ENCODE assay signal across 13 mouse cellular contexts in the genomic region with DNA sequence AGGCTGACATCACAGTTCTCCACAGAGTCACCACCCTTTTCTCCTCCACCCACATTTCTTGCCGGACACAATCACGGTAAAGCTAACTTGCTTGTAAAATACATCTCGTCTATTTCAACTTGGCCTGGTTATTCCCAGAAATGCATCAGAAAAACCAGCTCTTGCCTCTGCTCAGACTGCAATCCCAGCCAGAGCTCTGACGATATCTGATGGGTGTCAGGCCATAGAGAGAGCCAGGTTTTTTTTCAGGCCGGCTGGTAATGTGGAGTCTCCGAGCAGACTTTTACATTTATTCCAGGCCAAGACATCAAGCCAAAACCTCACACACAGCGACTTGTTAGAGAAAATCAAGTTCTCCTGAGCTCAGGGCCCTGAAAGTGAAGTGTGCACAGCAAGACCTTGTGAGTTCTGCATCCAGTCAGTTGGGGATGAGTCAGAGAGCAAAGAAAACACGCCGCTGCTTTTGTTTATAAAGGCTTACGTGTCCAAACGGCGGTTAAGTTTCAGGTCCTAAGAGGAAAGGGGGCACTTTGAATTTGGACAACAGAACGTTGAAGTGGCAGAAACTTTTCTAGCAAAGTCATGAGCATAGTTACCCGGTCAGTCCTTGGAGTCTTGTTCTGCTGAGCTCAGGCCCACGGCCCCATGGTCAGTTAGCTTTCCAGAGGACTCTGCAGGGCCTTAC. TPM values are rescaled to one million over a fixed set of nuclear protein-coding genes. Genes with fewer than 3 reads are reported as not detected.
DNase-seq lines count a peak whose midpoint lies in the region; ATAC-seq and TF ChIP-seq lines count a peak whose summit lies in the region.
"Had no signal": no experiment of that assay in that cellular context is flagged by ENCODE, and none has a peak within 500 bp of the region (broad histone marks: within the 10 kb centered on the region; RNA-seq: fewer than 3 reads in every experiment).

No protein-coding gene starts in this region.

- peak overlapping the region; percentile 85 for H3K27ac ChIP-seq in heart, embryonic 13.5 days (replicated peaks)
- peak overlapping the region; percentile 79 for H3K27ac ChIP-seq in stomach, postnatal 0 days (replicated peaks)
- H3K27ac ChIP-seq in kidney, embryonic 14.5 days (ENCODE audit: low read depth, low read length), result no peak overlapping the region; the same call in 1 of the 2 replicates
- H3K27ac ChIP-seq: macrophage had no signal

- no peak overlapping the region for H3K4me3 ChIP-seq in heart, embryonic 13.5 days
- H3K4me3 ChIP-seq in stomach, postnatal 0 days (ENCODE audit: low read depth, low read length), result no peak overlapping the region
- no peak overlapping the region for H3K4me3 ChIP-seq in kidney, embryonic 14.5 days (ENCODE audit: low read length)

- H3K9ac ChIP-seq in heart, embryonic 13.5 days, result no peak overlapping the region
- no peak overlapping the region for H3K9ac ChIP-seq in stomach, postnatal 0 days (ENCODE audit: low read length)
- H3K9ac ChIP-seq in kidney, embryonic 14.5 days (ENCODE audit: low read depth, low read length), result no peak overlapping the region

- H3K4me1 ChIP-seq in heart, embryonic 13.5 days, result 0 out of 2 replicates have a peak, but pooled peaks cover 4% of the 10 kb centered on the region
- H3K4me1 ChIP-seq in stomach, postnatal 0 days (replicated peaks; ENCODE audit: control insufficient read depth, insufficient read depth), result no peaks in the 10 kb centered on the region
- no peaks in the 10 kb centered on the region for H3K4me1 ChIP-seq in kidney, embryonic 14.5 days (ENCODE audit: control insufficient read depth, insufficient read depth, low read length)

- 68% methylated on average over 15 of the region's 15 CpGs for WGBS in heart, embryonic 13.5 days
- WGBS in stomach, postnatal 0 days, result 36% methylated on average over 15 of the region's 15 CpGs
- WGBS in kidney, embryonic 14.5 days, result 53% methylated on average over 15 of the region's 15 CpGs

- H3K36me3 ChIP-seq in heart, embryonic 13.5 days, result peaks cover 71% of the 10 kb centered on the region
- no peaks in the 10 kb centered on the region for H3K36me3 ChIP-seq in stomach, postnatal 0 days (ENCODE audit: control insufficient read depth, insufficient read depth, low read length)
- peaks cover 2% of the 10 kb centered on the region; the same call in 1 of the 2 replicates for H3K36me3 ChIP-seq in kidney, embryonic 14.5 days (ENCODE audit: control insufficient read depth, insufficient read depth, low read length)

- TF ChIP-seq EP300 in stomach, postnatal 0 days (optimal IDR thresholded peaks at IDR 0.05), result no peak

- no peak for ATAC-seq in heart, embryonic 13.5 days (ENCODE audit: extremely low read depth, insufficient number of reproducible peaks, low FRiP score, low TSS enrichment)
- ATAC-seq in stomach, postnatal 0 days (ENCODE audit: low FRiP score, low TSS enrichment), result no peak; the same call in 1 of the 2 replicates
- no peak for ATAC-seq in kidney, embryonic 14.5 days (ENCODE audit: low FRiP score, low TSS enrichment)
- ATAC-seq: intestine, embryonic 16.5 days had no signal

- DNase-seq in adrenal gland, adult 2 months, result peak; percentile 43
- DNase-seq in adrenal gland, postnatal 25 days, result no peak
- peak; percentile 38 for DNase-seq in lung, postnatal 10 days
- no peak for DNase-seq in lung, adult 18-20 months
- DNase-seq in stomach, postnatal 0 days (ENCODE audit: low spot score), result no peak
- no peak for DNase-seq in layer of hippocampus, postnatal 36 days
- DNase-seq: cerebellum, postnatal 36 days had no signal

- TF ChIP-seq CTCF in stomach, postnatal 0 days (IDR thresholded peaks at IDR 0.05; ENCODE audit: low read depth), result no peak

- H3K27me3 ChIP-seq in heart, embryonic 13.5 days (replicated peaks), result no peaks in the 10 kb centered on the region
- no peaks in the 10 kb centered on the region for H3K27me3 ChIP-seq in stomach, postnatal 0 days (ENCODE audit: control insufficient read depth, insufficient read depth, low read length)
- no peaks in the 10 kb centered on the region for H3K27me3 ChIP-seq in kidney, embryonic 14.5 days (ENCODE audit: control insufficient read depth, insufficient read depth, low read length)

- no peak overlapping the region for H3K4me2 ChIP-seq in heart, embryonic 13.5 days
- no peak overlapping the region for H3K4me2 ChIP-seq in stomach, postnatal 0 days (replicated peaks; ENCODE audit: low read depth)
- H3K4me2 ChIP-seq in kidney, embryonic 14.5 days (replicated peaks; ENCODE audit: low read depth, low read length), result no peak overlapping the region

- 0 out of 2 replicates have a peak, but pooled peaks cover 3% of the 10 kb centered on the region for H3K9me3 ChIP-seq in heart, embryonic 13.5 days
- no peaks in the 10 kb centered on the region for H3K9me3 ChIP-seq in stomach, postnatal 0 days (ENCODE audit: control insufficient read depth, low read length)
- no peaks in the 10 kb centered on the region for H3K9me3 ChIP-seq in kidney, embryonic 14.5 days (ENCODE audit: control insufficient read depth, low read length)

RNA-seq across cellular contexts. Expression of a gene that starts 27.4 kb away (rescaled TPM):
- total RNA-seq in adrenal gland, adult 2 months (2021), result 10 to 100 TPM; 14.1 to 28.6 TPM
- polyA plus RNA-seq in adrenal gland, adult 2 months (2012; rRNA removed), result 3.0 and 3.7 TPM in 2 replicates
- total RNA-seq in adrenal gland, postnatal 25 days (2021), result 15.9 and 17.2 TPM in 2 replicates
- 25.4 and 29.2 TPM in 2 replicates for polyA plus RNA-seq in heart, embryonic 13.5 days (2015; fragmentation: Nextera tagmentation; extraction: Ambion mirVana)
- polyA plus RNA-seq in stomach, postnatal 0 days (2015; fragmentation: Nextera tagmentation; extraction: Ambion mirVana), result 12.5 and 14.2 TPM in 2 replicates
- total RNA-seq in layer of hippocampus, postnatal 36 days (2021), result 10 to 100 TPM; 73.0 to 82.8 TPM
- 6.7 and 7.4 TPM in 2 replicates for polyA plus RNA-seq in kidney, embryonic 14.5 days (2014; fragmentation: Nextera tagmentation; extraction: Ambion mirVana)
- total RNA-seq: MEL had no signal
- polyA plus RNA-seq: macrophage had no signal

RNA-seq across cellular contexts. Expression of a gene that starts 43.0 kb away (rescaled TPM):
- not detected for total RNA-seq in adrenal gland, adult 2 months (2021)
- polyA plus RNA-seq in adrenal gland, adult 2 months (2012; rRNA removed), result not detected in 2 replicates
- total RNA-seq in adrenal gland, postnatal 25 days (2021), result not detected in 2 replicates
- not detected in 2 replicates for polyA plus RNA-seq in heart, embryonic 13.5 days (2015; fragmentation: Nextera tagmentation; extraction: Ambion mirVana)
- polyA plus RNA-seq in stomach, postnatal 0 days (2015; fragmentation: Nextera tagmentation; extraction: Ambion mirVana), result 0.04 TPM in 1 of 2 replicates, not detected in the other
- total RNA-seq in layer of hippocampus, postnatal 36 days (2021), result under 1 TPM in 1 of 2 experiments, not detected in 1; 0.07 TPM
- polyA plus RNA-seq in kidney, embryonic 14.5 days (2014; fragmentation: Nextera tagmentation; extraction: Ambion mirVana), result not detected in 2 replicates
- total RNA-seq: gastrocnemius, postnatal 4 days; MEL had no signal
- polyA plus RNA-seq: intestine, embryonic 16.5 days; macrophage had no signal

Comparison
In these comparisons a context has a peak if more than half of its experiments do, and no peak if none do; other contexts are left out.
1. DNase-seq: peak in adrenal gland, adult 2 months (single experiment) and lung, postnatal 10 days (single experiment); none in adrenal gland, postnatal 25 days (single experiment), lung, adult 18-20 months (0 of 2), stomach, postnatal 0 days (single experiment) and layer of hippocampus, postnatal 36 days (0 of 2).